8 mouse cellular contexts compared by ENCODE assay signal in the genomic region with DNA sequence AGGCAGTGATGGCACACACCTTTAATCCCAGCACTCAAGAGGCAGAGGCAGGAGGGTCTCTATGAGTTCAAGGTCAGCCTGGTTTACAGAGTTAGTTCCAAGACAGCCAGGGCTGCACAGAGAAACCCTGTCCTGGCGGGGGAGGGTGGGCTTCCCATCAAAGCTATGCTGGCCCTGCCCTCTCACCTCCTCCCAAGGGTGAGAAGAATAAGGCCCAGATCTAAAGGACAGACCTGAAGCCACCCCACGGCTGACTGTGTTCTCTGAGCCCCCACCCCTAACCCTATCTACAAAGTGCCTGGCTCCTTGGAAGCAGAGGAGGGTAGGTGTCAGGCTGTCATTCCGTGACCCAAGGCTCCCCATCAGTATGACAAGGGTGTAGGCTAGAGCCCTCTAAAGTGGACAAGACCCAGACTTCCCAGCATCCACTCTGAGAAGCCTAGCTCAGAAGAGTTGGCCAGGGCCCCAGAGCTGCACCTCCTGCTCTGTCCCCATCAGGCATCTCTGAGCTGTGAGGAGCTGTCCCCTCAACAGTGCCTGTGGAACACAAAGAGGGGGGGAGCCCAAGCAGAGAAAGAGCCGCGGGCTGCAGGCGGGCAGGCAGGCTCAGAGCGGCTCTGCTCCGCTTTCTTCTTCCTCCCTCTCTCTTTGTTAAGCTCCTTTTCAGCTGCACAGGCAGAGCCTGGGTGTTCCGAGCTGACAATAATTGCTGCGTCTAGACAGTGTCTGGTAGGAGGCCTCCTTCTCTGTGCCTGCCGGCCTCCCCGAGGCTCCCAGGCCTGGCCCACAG.
DNase-seq lines count a peak whose midpoint lies in the region; ATAC-seq lines count a peak whose summit lies in the region.

No protein-coding gene starts in this region.

- no peak for ATAC-seq in megakaryocyte, adult 5-6 weeks (ENCODE audit: poor library complexity, severe bottlenecking)
- ATAC-seq in kidney, embryonic 14.5 days (ENCODE audit: low FRiP score, low TSS enrichment) = no peak
- ATAC-seq in midbrain, embryonic 12.5 days (ENCODE audit: low FRiP score, low read depth) = peak; percentile 77

- peak overlapping the region; percentile 46; the same call in 1 of the 2 replicates for H3K9ac ChIP-seq in kidney, embryonic 14.5 days (ENCODE audit: low read depth, low read length)
- peak overlapping the region; percentile 56 for H3K9ac ChIP-seq in midbrain, embryonic 12.5 days (replicated peaks)

- peaks cover 95% of the 10 kb centered on the region for H3K4me1 ChIP-seq in megakaryocyte, embryonic 14.5 days
- peaks cover 86% of the 10 kb centered on the region for H3K4me1 ChIP-seq in kidney, embryonic 14.5 days (ENCODE audit: control insufficient read depth, insufficient read depth, low read length)
- peaks cover 97% of the 10 kb centered on the region for H3K4me1 ChIP-seq in midbrain, embryonic 12.5 days

- no peak overlapping the region for H3K4me2 ChIP-seq in kidney, embryonic 14.5 days (replicated peaks; ENCODE audit: low read depth, low read length)
- H3K4me2 ChIP-seq in midbrain, embryonic 12.5 days (replicated peaks) = peak overlapping the region; percentile 24; the same call in 1 of the 2 replicates

- DNase-seq in cerebellum, postnatal 10 days = peak; percentile 69 to 77
- DNase-seq in frontal cortex, postnatal 14 days (ENCODE audit: low spot score in 2 of 2) = peak; percentile 47 to 67
- DNase-seq in testis, postnatal 14 days (ENCODE audit: low spot score) = no peak
- no peak for DNase-seq in gastrocnemius, postnatal 36 days

- H3K9me3 ChIP-seq in megakaryocyte, embryonic 14.5 days = no peaks in the 10 kb centered on the region
- H3K9me3 ChIP-seq in kidney, embryonic 14.5 days (ENCODE audit: control insufficient read depth, low read length) = no peaks in the 10 kb centered on the region
- no peaks in the 10 kb centered on the region for H3K9me3 ChIP-seq in midbrain, embryonic 12.5 days

- H3K27ac ChIP-seq in kidney, embryonic 14.5 days (ENCODE audit: low read depth, low read length) = peak overlapping the region; percentile 85
- H3K27ac ChIP-seq in midbrain, embryonic 12.5 days (replicated peaks) = peak overlapping the region; percentile 100

- intact Hi-C loops in gastrocnemius, postnatal 36 days (cut with DNase I) = loop anchor here (5.0 kb wide), 1 partner anchor 51 kb away; no protein-coding TSS in a partner anchor

- WGBS in kidney, embryonic 14.5 days = 23% methylated on average over 12 of the region's 12 CpGs
- WGBS in midbrain, embryonic 12.5 days = 6% methylated on average over 12 of the region's 12 CpGs

- no peaks in the 10 kb centered on the region for H3K36me3 ChIP-seq in megakaryocyte, embryonic 14.5 days (replicated peaks; ENCODE audit: low read length)
- no peaks in the 10 kb centered on the region for H3K36me3 ChIP-seq in kidney, embryonic 14.5 days (ENCODE audit: control insufficient read depth, insufficient read depth, low read length)
- H3K36me3 ChIP-seq in midbrain, embryonic 12.5 days = no peaks in the 10 kb centered on the region

- peak overlapping the region; percentile 93 for H3K4me3 ChIP-seq in megakaryocyte, embryonic 14.5 days (replicated peaks)
- H3K4me3 ChIP-seq in kidney, embryonic 14.5 days (ENCODE audit: low read length) = no peak overlapping the region
- no peak overlapping the region for H3K4me3 ChIP-seq in midbrain, embryonic 12.5 days

- H3K27me3 ChIP-seq in megakaryocyte, embryonic 14.5 days (replicated peaks) = peaks cover 7% of the 10 kb centered on the region
- no peaks in the 10 kb centered on the region for H3K27me3 ChIP-seq in kidney, embryonic 14.5 days (ENCODE audit: control insufficient read depth, insufficient read depth, low read length)
- no peaks in the 10 kb centered on the region for H3K27me3 ChIP-seq in midbrain, embryonic 12.5 days

Comparison
In these comparisons a context has a peak if more than half of its experiments do, and no peak if none do; other contexts are left out.
1. DNase-seq: peak in cerebellum, postnatal 10 days (2 of 2) and frontal cortex, postnatal 14 days (2 of 2); none in testis, postnatal 14 days (single experiment) and gastrocnemius, postnatal 36 days (0 of 2).